Mouse (Mus musculus) adrenal gland, adult 18-20 months (tissue): ENCODE data around the gene Ccdc170. TPM values are rescaled to one million over a fixed set of nuclear protein-coding genes. Genes with fewer than 3 reads are reported as not detected.

Experiments
- DNase-seq, 2 experiments: peaks; one replicate each; pipeline ENCODE4 v3.0.0; 2021 to 2022; ENCODE audit warnings: low spot score in 2 of 2
- total RNA-seq, 2 experiments: library from RNA; stranded (reverse); gene quantifications; 1 replicate in 1 of 2; 2 replicates in 1 of 2; pipeline ENCODE4 v1.2.3; 2021

The Ccdc170 gene
- total RNA-seq, 2 experiments from 2014 or later = 0.22 to 0.53 TPM

DNA sequence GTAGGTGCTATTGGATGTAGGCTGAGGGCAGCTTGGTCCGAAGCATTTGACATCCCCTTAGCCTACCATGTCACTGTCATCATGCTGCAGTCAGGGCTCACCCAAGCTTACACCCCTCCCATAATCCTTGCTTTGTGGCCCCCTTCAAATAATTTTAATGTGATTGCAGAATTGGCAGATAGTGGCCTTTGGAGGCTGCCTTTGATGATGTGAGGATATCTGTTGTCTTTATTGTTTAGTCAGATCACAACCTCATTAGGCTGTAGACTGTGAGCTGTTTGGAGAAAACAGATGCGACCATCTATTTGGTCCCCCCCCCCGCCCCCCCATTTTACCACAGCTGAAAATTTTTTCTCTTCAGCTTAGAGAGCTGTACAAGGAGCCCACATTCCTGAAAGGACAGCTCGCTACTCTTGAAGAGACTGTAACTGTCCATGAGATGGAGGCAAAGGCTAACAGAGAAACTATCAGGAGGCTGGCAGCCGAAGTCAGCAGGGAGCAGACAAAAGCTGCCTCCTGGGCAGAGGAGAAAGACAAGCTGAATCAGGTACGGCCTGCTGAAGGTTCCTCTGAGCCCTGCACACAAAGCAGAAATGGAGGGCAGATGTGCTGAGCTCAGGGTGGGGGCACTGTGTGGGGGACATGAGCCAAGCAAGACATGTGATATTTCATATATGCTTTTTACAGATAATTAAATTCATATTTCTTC is 38.2 kb downstream of the Ccdc170 start:
- DNase-seq = no peak

- no peak for DNase-seq
Observed at GRCm38 (mm10) chr10:4522116-4522515, 39.8 kb downstream of the Ccdc170 start.

DNA sequence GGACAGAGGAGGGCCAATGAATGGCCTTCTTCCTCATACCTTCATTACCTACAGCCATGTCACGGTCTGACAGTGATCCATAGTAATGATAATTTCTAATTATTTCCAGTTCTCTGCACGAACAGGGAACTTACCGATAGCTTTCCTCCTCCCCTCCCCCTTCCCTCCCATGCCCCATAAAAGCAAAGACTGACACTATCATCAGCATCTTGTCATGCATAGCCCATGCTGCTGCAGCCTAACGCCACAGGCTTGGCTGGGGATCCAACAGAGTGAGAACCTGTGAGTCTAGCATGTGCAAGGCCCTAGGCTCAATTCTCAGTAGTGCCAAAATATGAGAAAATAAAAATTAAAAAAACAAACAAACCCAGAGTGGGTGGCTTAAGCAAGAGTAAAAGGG is 40.8 kb downstream of the Ccdc170 start:
- DNase-seq = no peak

DNA sequence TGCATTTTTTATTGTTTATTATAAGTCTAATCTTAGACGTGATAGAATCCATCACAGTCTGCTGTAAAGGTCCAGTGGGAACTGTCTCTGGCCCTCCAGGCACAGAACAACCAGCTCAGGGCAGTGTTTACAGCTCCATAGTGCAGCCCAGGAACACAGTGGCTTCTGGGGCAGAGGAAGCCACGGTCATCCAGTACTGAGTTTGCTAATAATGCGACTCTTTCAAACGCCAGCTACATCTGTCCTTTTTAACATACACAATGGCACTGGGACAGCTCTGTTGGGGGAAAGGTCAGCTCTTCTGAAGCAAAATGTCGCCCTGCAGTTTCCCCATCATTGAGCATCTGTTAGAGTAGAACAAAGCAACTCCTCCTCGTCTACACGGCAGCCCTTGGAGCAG is 45.7 kb downstream of the Ccdc170 start:
- DNase-seq = no peak

- DNase-seq = peak in 1 of 2 experiments; percentile 34
Observed at GRCm38 (mm10) chr10:4530638-4531235, 48.4 kb downstream of the Ccdc170 start.

DNA sequence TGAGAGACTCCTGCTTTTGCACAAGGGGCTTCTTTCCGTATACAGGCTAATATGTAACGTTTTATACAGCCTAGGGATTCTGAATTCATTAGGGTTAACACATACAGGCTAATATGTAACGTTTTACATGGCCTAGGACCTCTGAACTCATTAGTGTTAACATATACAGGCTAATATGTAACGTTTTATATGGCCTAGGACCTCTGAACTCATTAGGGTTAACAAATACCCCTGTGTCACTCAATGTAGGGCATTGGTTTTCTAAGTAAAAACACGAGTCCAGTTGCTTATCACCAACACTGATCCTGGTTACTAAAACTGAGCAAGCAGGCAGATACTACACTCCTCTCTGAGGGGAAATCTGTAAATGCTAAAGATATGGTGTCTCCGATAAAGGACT is 49.6 kb downstream of the Ccdc170 start:
- no peak for DNase-seq

DNA sequence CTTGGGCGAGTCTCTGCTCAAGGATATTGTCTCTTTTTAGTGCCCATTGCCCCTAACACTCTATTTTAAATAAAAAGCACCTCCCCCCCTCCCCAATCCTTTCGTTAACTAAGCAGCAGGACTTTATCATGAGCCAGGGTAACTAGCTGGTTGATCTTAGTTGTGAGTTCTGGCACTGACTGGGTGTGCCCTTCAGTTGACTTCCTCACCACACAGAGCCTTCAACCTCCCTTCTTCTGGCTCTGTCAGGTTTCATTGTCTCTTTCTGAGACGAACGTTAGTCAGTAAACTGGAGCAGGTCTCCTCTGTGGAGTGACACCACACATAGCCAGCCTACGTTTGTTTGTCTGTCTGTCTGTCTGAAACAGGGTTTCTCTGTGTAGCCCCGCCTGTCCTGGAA is 50.4 kb downstream of the Ccdc170 start:
- no peak for DNase-seq

- peak in 1 of 2 experiments; percentile 9 for DNase-seq
Observed at GRCm38 (mm10) chr10:4533873-4534272, 51.6 kb downstream of the Ccdc170 start.

DNA sequence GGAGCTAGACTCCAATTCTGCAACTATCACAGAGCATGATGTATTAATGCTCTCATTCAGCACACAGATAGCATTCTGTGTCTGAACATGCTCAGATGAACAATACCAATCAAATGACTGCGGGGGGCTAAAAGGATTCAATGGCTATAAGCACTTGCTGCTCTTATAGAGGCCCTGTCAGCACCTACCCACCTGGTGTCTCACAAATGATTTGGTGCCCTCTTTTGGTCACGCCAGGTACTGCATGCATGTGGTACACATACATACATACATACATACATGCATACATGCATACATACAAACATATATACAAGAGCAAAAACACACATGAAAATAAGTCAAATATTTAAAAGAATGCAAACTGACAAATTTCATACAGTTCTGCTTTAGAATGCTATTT is 63.2 kb downstream of the Ccdc170 start:
- no peak for DNase-seq

- DNase-seq = no peak
Observed at GRCm38 (mm10) chr10:4553442-4554119, 71.3 kb downstream of the Ccdc170 start.

DNA sequence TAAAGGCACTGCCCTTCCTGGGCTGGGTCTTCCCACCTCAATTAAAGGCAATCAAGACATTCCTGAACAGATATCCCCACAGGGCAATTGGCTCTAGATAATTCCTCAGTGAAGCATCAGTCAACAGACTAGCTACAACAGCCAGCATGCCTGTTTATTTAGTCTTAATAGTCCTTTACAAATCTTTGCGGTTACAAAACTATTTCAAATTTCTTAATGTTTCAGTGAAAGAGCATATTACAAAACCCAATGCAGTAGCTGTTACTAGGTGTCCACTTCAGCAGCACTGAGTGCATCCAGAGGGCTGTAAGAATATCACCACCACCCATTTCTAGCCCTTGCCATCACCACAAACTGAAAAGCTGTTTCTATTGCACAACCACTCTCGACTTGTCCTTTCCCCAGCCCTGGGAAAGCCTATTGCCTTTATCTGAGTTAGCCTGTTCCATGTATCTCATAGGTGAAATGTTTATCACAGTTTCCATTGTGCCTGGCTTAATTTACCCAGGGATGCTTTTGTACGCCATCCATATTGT is 74.6 kb downstream of the Ccdc170 start:
- no peak for DNase-seq

- DNase-seq = no peak
Observed at GRCm38 (mm10) chr10:4559132-4559531, 76.8 kb downstream of the Ccdc170 start.

- DNase-seq = no peak
Observed at GRCm38 (mm10) chr10:4565148-4565547, 82.8 kb downstream of the Ccdc170 start.

- DNase-seq = no peak
Observed at GRCm38 (mm10) chr10:4570778-4571177, 88.5 kb downstream of the Ccdc170 start.

DNA sequence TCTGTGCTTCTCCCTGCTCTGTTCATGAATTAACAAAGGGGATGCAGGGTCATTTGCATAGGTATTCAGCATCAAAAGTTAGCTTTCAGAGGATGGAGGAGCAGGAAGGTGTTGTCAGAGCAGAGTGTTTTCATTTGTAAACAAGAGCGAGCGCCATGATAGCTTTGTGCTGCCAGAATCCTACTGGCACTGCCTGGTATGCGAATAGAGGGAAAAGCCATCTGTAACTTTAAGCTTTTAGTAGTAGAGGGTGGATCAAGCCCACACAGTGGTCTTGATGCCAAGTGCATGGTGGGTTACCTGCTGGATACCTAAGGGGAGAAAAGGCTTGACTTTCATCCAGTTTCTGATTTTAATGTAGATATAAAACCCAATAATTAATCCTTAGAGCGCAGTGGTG is 89.0 kb downstream of the Ccdc170 start:
- DNase-seq = no peak

GRCm38 (mm10) chr10:4581905-4582304 is 99.6 kb downstream of the Ccdc170 start:
- no peak for DNase-seq

DNA sequence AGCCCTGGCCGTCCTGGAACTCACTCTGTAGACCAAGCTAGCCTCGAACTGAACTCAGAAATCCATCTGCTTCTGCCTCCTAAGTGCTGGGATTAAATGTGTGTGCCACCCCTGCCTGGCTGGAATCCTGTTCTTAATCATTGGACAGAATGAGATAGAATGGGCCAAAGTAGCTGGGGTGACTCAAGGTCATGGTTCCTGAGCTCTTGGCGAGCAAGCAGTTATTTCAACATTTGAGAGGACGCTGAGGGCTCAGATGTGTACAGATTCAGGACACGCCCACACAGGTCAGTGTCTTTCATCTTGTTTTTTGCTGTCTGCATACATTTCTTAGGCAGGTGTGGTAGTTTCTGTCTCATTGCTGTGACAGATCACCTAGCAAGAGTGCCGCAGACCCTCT is 104.4 kb downstream of the Ccdc170 start:
- peak in 1 of 2 experiments; percentile 10 for DNase-seq

- no peak for DNase-seq
Observed at GRCm38 (mm10) chr10:4589576-4589975, 107.3 kb downstream of the Ccdc170 start.

GRCm38 (mm10) chr10:4590956-4591355 is 108.7 kb downstream of the Ccdc170 start:
- no peak for DNase-seq

DNA sequence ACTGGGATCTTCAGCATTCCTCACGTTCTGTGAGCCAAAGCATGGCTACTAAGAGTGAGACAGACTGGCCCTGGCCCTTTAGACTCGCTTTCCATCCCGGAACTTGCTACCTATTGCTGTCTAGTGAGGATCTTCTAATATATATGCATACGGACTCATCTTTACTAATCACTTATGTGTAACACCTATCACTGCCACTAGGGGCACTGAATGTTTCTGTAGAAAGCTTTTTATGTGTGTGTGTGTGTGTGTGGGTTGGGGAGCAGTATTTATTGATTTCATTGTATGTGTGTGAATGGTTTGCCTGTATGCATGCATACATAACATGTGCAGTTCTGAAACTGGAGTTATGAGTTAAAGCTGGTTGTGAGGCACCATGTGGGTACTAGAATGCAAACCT is 111.5 kb downstream of the Ccdc170 start:
- DNase-seq = no peak

DNA sequence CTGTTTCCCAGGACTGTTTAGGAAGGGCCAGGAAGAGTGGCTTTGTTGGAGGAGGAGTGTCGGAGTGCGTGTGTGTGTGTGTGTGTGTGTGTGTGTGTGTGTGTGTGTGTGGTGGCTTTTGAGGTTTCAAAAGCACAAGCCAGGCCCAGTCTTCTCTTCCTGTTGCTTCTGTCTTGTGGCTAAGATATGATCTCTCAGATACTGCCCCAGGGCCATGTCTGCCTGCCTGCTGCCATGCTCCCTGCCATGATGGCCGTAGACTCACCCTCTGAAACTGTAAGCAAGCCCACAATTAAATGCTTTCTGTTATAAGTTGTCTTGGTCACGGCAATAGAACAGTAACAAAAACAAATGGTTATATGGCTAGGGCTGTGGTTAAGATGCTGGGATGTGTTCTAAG is 114.9 kb downstream of the Ccdc170 start:
- no peak for DNase-seq

GRCm38 (mm10) chr10:4598244-4598842 is 116.0 kb downstream of the Ccdc170 start:
- DNase-seq = peak; percentile 62 to 76
